Mouse (Mus musculus) hindbrain, embryonic 15.5 days (tissue): ENCODE data around the gene Dnajc3. TPM values are rescaled to one million over a fixed set of nuclear protein-coding genes. Genes with fewer than 3 reads are reported as not detected.

Experiments
- ATAC-seq: fragments of 200-750 bp; cut with Nextera tagmentation; 2 replicates; pipeline ENCODE4 v1.8.0; 2017; ENCODE audit warnings: low read depth, moderate number of reproducible peaks, moderate TSS enrichment; ENCODE audit not compliant: low FRiP score
- H3K27ac ChIP-seq: fragments of 300-500 bp; sonication (generic); replicated peaks from 2 replicates; pipeline ENCODE4 v1.5.1; 2015; ENCODE audit warnings: mild to moderate bottlenecking, inconsistent platforms
- H3K27me3 ChIP-seq: fragments of 300-500 bp; sonication (generic); 2 replicates; pipeline ENCODE4 v1.6.1; 2015; ENCODE audit warnings: control low read depth, inconsistent platforms
- H3K36me3 ChIP-seq: fragments of 300-500 bp; sonication (generic); 2 replicates; pipeline ENCODE4 v1.6.1; 2015; ENCODE audit warnings: control low read depth, inconsistent platforms
- H3K4me1 ChIP-seq: fragments of 300-500 bp; sonication (generic); replicated peaks from 2 replicates; pipeline ENCODE4 v1.6.1; 2015; ENCODE audit warnings: control low read depth, inconsistent platforms
- H3K4me2 ChIP-seq: fragments of 300-500 bp; sonication (generic); 2 replicates; pipeline ENCODE4 v1.6.1; 2015; ENCODE audit warnings: moderate library complexity, mild to moderate bottlenecking, inconsistent platforms
- H3K4me3 ChIP-seq: fragments of 300-500 bp; sonication (generic); 2 replicates; pipeline ENCODE4 v1.5.1; 2015; ENCODE audit warnings: mild to moderate bottlenecking, inconsistent platforms
- H3K9ac ChIP-seq: fragments of 300-500 bp; sonication (generic); 2 replicates; pipeline ENCODE4 v1.6.1; 2015; ENCODE audit warnings: inconsistent platforms
- H3K9me3 ChIP-seq: fragments of 300-500 bp; sonication (generic); 2 replicates; pipeline ENCODE4 v1.6.1; 2016; ENCODE audit warnings: control low read depth, inconsistent platforms
- WGBS: fragments of 180-500 bp; shearing (Covaris S2); methylation state at CpG from one replicate; pipeline ENCODE4 v1.1.7; 2015; 5-methylcytosine and 5-hydroxymethylcytosine counted together
- polyA plus RNA-seq: library from polyadenylated mRNA; unstranded; fragments of >200 nt; fragmentation: Nextera tagmentation; extraction: Ambion mirVana; gene quantifications from 2 replicates; pipeline ENCODE4 v1.2.1, GENCODE M21; 2015

The Dnajc3 gene
- polyA plus RNA-seq, 1 experiment from 2014 or later = 22.3 TPM

GRCm38 (mm10) chr14:118911521-118911920 is 26.3 kb upstream of the Dnajc3 start:
- Histone ChIP-seq H3K36me3 (peaks cover 72% of the 10 kb centered on the region), H3K4me2 (no peak overlapping the region), H3K9ac (no peak overlapping the region), H3K27me3 (no peaks in the 10 kb centered on the region), H3K27ac (no peak overlapping the region), H3K9me3 (no peaks in the 10 kb centered on the region), H3K4me1 (no peaks in the 10 kb centered on the region), H3K4me3 (no peak overlapping the region)
- 95% methylated on average over 6 of the region's 6 CpGs for WGBS
- no peak for ATAC-seq

DNA sequence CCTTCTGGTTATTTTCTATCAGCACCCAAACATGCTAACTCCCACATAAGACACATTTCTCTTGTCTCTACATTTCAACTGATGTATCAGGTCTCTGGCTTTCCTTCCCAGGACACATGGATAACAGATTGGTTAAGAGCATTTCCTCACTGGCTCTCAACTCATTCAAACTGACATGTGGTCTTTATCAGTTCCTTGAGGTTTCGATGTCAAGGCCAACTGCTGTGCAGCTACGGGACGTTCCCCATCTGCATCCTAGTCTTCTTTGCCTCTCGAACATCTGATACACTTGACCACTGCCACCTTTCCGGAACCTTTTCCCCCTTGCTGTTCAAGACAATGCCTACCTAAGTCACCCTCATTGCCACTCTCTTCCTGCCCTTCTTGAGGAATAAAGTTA is 24.1 kb upstream of the Dnajc3 start:
- no peak overlapping the region for H3K4me3 ChIP-seq
- H3K36me3 ChIP-seq = peaks cover 65% of the 10 kb centered on the region
- no peaks in the 10 kb centered on the region for H3K4me1 ChIP-seq
- H3K9me3 ChIP-seq = no peaks in the 10 kb centered on the region
- no peak for ATAC-seq
- WGBS = 87% methylated on average over 5 of the region's 5 CpGs
- no peak overlapping the region for H3K27ac ChIP-seq
- no peak overlapping the region for H3K9ac ChIP-seq
- no peaks in the 10 kb centered on the region for H3K27me3 ChIP-seq
- no peak overlapping the region for H3K4me2 ChIP-seq

GRCm38 (mm10) chr14:118919025-118919424 is 18.8 kb upstream of the Dnajc3 start:
- H3K9me3 ChIP-seq = no peaks in the 10 kb centered on the region
- no peaks in the 10 kb centered on the region for H3K27me3 ChIP-seq
- H3K4me1 ChIP-seq = peaks cover 38% of the 10 kb centered on the region
- peaks cover 23% of the 10 kb centered on the region for H3K36me3 ChIP-seq
- H3K9ac ChIP-seq = no peak overlapping the region
- H3K4me3 ChIP-seq = no peak overlapping the region
- WGBS = 65% methylated on average over 8 of the region's 8 CpGs
- H3K4me2 ChIP-seq = no peak overlapping the region
- ATAC-seq = no peak
- no peak overlapping the region for H3K27ac ChIP-seq

DNA sequence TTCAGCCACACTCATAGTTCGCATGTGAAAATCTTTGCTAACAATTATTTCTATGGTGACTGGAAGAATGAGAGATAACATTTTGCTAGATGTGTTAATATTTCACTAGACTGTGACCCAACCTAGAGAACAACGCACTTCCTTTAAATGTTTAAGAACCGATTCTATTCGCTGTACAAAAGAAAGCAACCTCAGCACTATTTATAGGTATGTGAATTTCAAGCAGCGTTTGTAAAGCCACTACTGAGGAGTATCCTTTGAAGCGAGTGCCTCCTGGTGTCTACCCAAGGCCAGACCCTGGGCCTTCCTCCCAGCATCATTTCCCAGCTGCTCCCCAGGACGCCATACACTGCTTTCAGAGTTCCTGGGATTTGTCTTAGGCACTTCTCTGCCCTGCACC is 17.1 kb upstream of the Dnajc3 start:
- Histone ChIP-seq H3K9ac (no peak overlapping the region), H3K27ac (no peak overlapping the region), H3K9me3 (no peaks in the 10 kb centered on the region), H3K4me2 (peak overlapping the region; percentile 89), H3K4me1 (peaks cover 48% of the 10 kb centered on the region), H3K27me3 (no peaks in the 10 kb centered on the region), H3K4me3 (no peak overlapping the region), H3K36me3 (peaks cover 9% of the 10 kb centered on the region; the same call in 1 of the 2 replicates)
- no peak for ATAC-seq
- 54% methylated on average over 7 of the region's 7 CpGs for WGBS

DNA sequence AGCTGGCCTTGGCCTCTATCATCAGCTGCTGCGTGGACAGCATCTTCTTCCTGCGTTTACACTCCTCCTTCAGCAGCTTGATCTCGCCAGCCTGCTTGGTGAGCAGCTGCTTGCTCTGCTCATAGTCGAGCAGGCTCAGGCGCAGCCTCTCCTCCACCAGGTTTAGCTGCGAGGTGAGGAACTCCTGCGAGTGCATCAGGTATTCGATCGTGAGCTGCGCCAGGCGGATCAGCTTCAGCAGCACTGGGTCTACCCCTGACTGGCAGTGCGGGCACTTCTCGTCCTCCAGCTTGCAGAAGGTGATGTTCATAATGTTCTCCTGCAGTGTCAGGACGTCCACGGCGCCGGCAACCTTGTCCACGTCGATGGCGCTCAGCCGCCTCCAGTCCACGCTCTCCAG is 15.5 kb upstream of the Dnajc3 start:
- H3K4me3 ChIP-seq = peak overlapping the region; percentile 89
- H3K36me3 ChIP-seq = peaks cover 6% of the 10 kb centered on the region; the same call in 1 of the 2 replicates
- H3K27me3 ChIP-seq = no peaks in the 10 kb centered on the region
- H3K4me1 ChIP-seq = peaks cover 53% of the 10 kb centered on the region
- peak overlapping the region; percentile 89 for H3K4me2 ChIP-seq
- H3K27ac ChIP-seq = no peak overlapping the region
- no peak for ATAC-seq
- H3K9ac ChIP-seq = peak overlapping the region; percentile 46
- H3K9me3 ChIP-seq = no peaks in the 10 kb centered on the region
- WGBS = 15% methylated on average over 22 of the region's 22 CpGs

DNA sequence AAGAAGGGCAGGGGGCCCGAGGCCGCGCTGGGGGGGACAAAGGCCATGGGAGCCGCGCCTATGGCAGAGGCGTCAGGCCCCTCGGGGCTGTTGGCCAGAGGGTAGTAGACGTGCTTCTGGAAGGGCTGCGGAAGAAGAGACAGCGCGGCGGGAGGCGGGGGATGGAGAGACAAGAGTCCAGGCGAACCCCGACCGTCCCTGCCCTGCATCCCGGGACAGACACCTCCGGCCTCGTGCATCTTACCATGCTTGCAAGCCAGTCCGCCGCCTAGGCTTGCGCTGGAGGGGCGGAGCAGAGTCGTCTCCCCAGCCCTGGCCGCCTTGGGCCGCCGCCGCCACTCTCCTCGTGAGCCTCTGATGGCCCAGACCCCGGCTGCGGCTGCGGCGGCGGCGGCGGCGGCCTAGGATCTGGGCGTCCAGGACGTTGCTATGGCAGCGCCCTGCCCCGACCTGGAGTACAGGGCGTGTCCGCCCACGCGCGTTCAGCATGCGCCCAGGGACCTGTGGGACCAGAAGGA is 15.1 kb upstream of the Dnajc3 start:
- WGBS = under 1% methylated on average over 44 of the region's 47 CpGs
- peak; percentile 4; the same call in 1 of the 2 replicates for ATAC-seq

GRCm38 (mm10) chr14:118924673-118925615 is 12.8 kb upstream of the Dnajc3 start, which contains the start of gene Dzip1:
Gene Dzip1, minus strand, starts transcription at chr14:118925460.
- 1% methylated on average over 51 of the region's 55 CpGs for WGBS
- Histone ChIP-seq H3K36me3 (no peaks in the 10 kb centered on the region), H3K27me3 (no peaks in the 10 kb centered on the region), H3K4me3 (peak within 1 kb of the TSS; percentile 89), H3K27ac (peak within 1 kb of the TSS; percentile 96), H3K4me1 (peaks cover 53% of the 10 kb centered on the region), H3K4me2 (peak within 1 kb of the TSS; percentile 89), H3K9ac (peak within 1 kb of the TSS; percentile 93), H3K9me3 (no peaks in the 10 kb centered on the region)
- ATAC-seq = peak; percentile 94

More for the DNA sequence above, 15.1 kb upstream of the Dnajc3 start:
- Histone ChIP-seq H3K27ac (no peak overlapping the region), H3K9ac (peak overlapping the region; percentile 46), H3K4me1 (peaks cover 53% of the 10 kb centered on the region), H3K4me3 (peak overlapping the region; percentile 89), H3K36me3 (peaks cover 3% of the 10 kb centered on the region; the same call in 1 of the 2 replicates), H3K4me2 (peak overlapping the region; percentile 89), H3K9me3 (no peaks in the 10 kb centered on the region), H3K27me3 (no peaks in the 10 kb centered on the region)

DNA sequence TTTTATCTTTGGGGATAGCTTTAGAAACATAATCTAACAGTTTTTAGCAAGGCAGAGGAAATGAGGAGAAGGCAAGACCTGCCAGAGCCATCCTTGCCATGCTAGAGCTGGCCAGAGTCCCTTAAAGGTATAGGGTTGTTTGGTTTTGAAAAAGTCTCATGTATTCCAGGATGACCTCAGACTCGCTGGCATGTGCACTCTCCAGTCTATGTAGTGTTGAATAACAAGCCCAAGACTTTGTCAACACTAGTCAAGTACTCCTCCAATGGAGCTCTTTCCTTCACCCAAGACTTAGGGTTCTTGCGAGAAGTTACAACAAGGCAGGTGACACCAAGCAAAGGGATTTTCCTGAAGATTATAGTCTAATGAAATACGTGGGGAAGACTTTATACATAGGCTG is 9.2 kb upstream of the Dnajc3 start:
- Histone ChIP-seq H3K9me3 (no peaks in the 10 kb centered on the region), H3K4me3 (no peak overlapping the region), H3K27me3 (no peaks in the 10 kb centered on the region), H3K27ac (no peak overlapping the region), H3K4me2 (no peak overlapping the region), H3K36me3 (no peaks in the 10 kb centered on the region), H3K9ac (no peak overlapping the region), H3K4me1 (peaks cover 19% of the 10 kb centered on the region)
- 89% methylated on average over 3 of the region's 3 CpGs for WGBS
- ATAC-seq = no peak

DNA sequence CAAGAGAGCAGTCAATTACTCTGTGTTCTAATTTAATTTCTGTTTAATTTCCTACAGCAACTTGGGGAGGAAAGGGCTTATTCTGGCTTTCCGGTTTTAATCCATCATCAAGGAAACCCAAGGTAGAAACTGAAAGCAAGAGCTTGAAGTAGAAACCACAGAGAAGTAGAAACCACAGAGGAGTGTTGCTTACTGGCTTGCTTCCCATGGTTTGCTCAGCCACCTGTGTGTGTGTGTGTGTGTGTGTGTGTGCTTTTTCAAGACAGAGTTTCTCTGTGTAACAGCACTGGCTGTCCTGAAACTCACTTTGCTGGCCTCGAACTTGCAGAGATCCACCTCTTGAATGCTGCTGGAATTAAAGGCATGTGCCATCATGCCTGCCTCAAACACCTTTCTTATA is 8.0 kb upstream of the Dnajc3 start:
- no peaks in the 10 kb centered on the region for H3K9me3 ChIP-seq
- H3K36me3 ChIP-seq = no peaks in the 10 kb centered on the region
- no peak overlapping the region for H3K27ac ChIP-seq
- no peaks in the 10 kb centered on the region for H3K27me3 ChIP-seq
- 76% methylated on average over 2 of the region's 2 CpGs for WGBS
- H3K4me3 ChIP-seq = no peak overlapping the region
- H3K4me1 ChIP-seq = peaks cover 8% of the 10 kb centered on the region
- ATAC-seq = no peak
- H3K9ac ChIP-seq = no peak overlapping the region
- H3K4me2 ChIP-seq = no peak overlapping the region

DNA sequence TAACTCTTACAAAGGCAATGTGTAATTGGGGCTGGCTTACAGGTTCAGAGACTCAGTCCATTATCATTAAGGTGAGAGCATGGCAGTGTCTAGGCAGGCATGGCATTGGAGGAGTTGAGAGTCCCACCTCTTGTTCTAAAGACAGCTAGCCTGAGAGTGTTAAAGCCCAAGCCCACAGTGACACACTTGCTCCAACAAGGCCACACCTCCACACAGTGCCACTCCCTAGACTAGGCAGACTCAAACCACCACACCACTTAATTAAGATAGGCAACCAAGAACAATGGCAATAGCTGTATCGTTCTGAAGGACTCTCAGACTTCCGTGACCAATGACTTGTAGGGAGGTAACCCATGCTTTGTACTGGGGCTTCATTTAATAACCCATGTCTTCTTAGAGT is 7.0 kb upstream of the Dnajc3 start:
- no peak overlapping the region for H3K27ac ChIP-seq
- H3K4me2 ChIP-seq = no peak overlapping the region
- H3K27me3 ChIP-seq = no peaks in the 10 kb centered on the region
- ATAC-seq = no peak
- H3K9me3 ChIP-seq = no peaks in the 10 kb centered on the region
- 72% methylated on average over 2 of the region's 2 CpGs for WGBS
- no peak overlapping the region for H3K9ac ChIP-seq
- H3K4me1 ChIP-seq = peaks cover 3% of the 10 kb centered on the region
- no peak overlapping the region for H3K4me3 ChIP-seq
- H3K36me3 ChIP-seq = no peaks in the 10 kb centered on the region

DNA sequence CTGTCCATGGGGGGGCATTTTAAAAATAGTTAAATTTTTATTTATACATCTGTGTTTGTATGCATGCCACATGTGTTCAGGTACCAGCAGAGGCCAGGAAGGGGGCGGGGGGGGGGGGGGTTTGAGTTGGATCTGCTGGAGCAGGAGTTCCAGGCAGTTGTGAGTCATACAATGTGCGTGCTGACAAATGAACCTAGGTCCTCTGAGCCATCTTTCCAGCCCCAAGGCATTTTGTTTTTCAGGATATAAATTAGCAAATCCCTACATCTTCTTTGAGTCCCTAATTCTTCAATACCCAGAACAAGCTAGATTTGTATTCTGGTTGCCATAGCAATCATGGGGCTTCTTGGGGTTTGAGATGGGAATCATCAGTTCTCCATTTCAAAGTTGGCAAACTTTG is 6.6 kb upstream of the Dnajc3 start:
- Histone ChIP-seq H3K4me3 (no peak overlapping the region), H3K4me2 (no peak overlapping the region), H3K9ac (no peak overlapping the region), H3K9me3 (no peaks in the 10 kb centered on the region), H3K27me3 (no peaks in the 10 kb centered on the region), H3K27ac (no peak overlapping the region), H3K4me1 (no peaks in the 10 kb centered on the region), H3K36me3 (no peaks in the 10 kb centered on the region)
- ATAC-seq = no peak
- WGBS = 85% methylated on average over 2 of the region's 2 CpGs

DNA sequence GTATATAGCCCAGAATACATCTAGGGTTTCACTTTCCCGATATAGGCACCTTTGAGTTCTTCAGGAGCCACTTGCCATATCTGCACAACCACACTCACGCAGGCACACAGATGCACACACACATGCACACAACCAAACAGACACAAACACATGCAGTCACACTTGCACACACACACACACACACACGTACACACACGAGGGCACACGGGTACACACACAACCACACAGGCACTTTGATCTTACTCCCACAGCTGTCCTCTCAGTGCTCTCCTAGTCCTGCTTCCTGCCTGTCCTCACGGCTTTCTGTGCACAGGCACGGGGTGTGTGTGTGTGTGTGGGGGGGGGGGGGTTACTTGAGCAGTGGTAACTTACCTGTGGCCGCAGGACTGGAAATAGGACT is 4.8 kb upstream of the Dnajc3 start:
- no peaks in the 10 kb centered on the region for H3K36me3 ChIP-seq
- ATAC-seq = no peak
- whole genome bisulfite sequencing = 74% methylated on average over 8 of the region's 8 CpGs
- no peak overlapping the region for H3K27ac ChIP-seq
- no peaks in the 10 kb centered on the region for H3K27me3 ChIP-seq
- H3K4me1 ChIP-seq = peaks cover 5% of the 10 kb centered on the region; the same call in 1 of the 2 replicates
- no peak overlapping the region for H3K4me3 ChIP-seq
- no peak overlapping the region for H3K4me2 ChIP-seq
- no peaks in the 10 kb centered on the region for H3K9me3 ChIP-seq
- no peak overlapping the region for H3K9ac ChIP-seq
